Mouse (Mus musculus) forebrain, embryonic 11.5 days (tissue): ENCODE measurements around the gene Map1lc3b. TPM values are rescaled to one million over a fixed set of nuclear protein-coding genes. Genes with fewer than 3 reads are reported as not detected.

Source experiments
- ATAC-seq: fragments of 200-750 bp; cut with Nextera tagmentation; replicated peaks from 2 replicates; pipeline ENCODE4 v1.8.0; 2017; ENCODE audit warnings: moderate TSS enrichment; ENCODE audit not compliant: low FRiP score
- DNase-seq: peaks from one replicate; pipeline ENCODE4 v3.0.0-alpha.2; 2017; ENCODE audit warnings: low spot score
- H3K27ac ChIP-seq: fragments of 300-500 bp; sonication (generic); 2 replicates; pipeline ENCODE4 v1.5.1; 2014; ENCODE audit warnings: low read depth, low read length
- H3K27me3 ChIP-seq: fragments of 300-500 bp; sonication (generic); 2 replicates; pipeline ENCODE4 v1.6.1; 2014; ENCODE audit warnings: mild to moderate bottlenecking, low read length, mixed read lengths; ENCODE audit not compliant: control insufficient read depth, insufficient read depth
- H3K36me3 ChIP-seq: fragments of 300-500 bp; sonication (generic); 2 replicates; pipeline ENCODE4 v1.6.1; 2014; ENCODE audit warnings: mild to moderate bottlenecking, low read length, moderate library complexity, mixed read lengths; ENCODE audit not compliant: control insufficient read depth, insufficient read depth
- H3K4me1 ChIP-seq: fragments of 300-500 bp; sonication (generic); replicated peaks from 2 replicates; pipeline ENCODE4 v1.6.1; 2014; ENCODE audit warnings: low read length, mixed read lengths; ENCODE audit not compliant: control insufficient read depth, insufficient read depth
- H3K4me2 ChIP-seq: fragments of 300-500 bp; sonication (generic); 2 replicates; pipeline ENCODE4 v1.6.1; 2014; ENCODE audit warnings: low read depth, mild to moderate bottlenecking, low read length, moderate library complexity, mixed read lengths; ENCODE audit not compliant: severe bottlenecking
- H3K4me3 ChIP-seq: fragments of 300-500 bp; sonication (generic); 2 replicates; pipeline ENCODE4 v1.5.1; 2014; ENCODE audit warnings: low read depth, low read length
- H3K9ac ChIP-seq: fragments of 300-500 bp; sonication (generic); 2 replicates; pipeline ENCODE4 v1.6.1; 2014; ENCODE audit warnings: low read length
- H3K9me3 ChIP-seq: fragments of 300-500 bp; sonication (generic); 2 replicates; pipeline ENCODE4 v1.6.1; 2016; ENCODE audit warnings: low read length, mixed read lengths; ENCODE audit not compliant: control insufficient read depth
- WGBS: fragments of 180-500 bp; shearing (Covaris S2); extraction: QIAGEN DNeasy Blood & Tissue Kit; methylation state at CpG from one replicate; pipeline ENCODE4 v1.1.7; 2014; 5-methylcytosine and 5-hydroxymethylcytosine counted together
- polyA plus RNA-seq: library from polyadenylated mRNA; unstranded; fragments of >200 nt; fragmentation: Nextera tagmentation; extraction: Ambion mirVana; gene quantifications from 2 replicates; pipeline ENCODE4 v1.2.1, GENCODE M21; 2014

The Map1lc3b gene
- polyA plus RNA-seq, 1 experiment from 2014 or later = 217 TPM

DNA sequence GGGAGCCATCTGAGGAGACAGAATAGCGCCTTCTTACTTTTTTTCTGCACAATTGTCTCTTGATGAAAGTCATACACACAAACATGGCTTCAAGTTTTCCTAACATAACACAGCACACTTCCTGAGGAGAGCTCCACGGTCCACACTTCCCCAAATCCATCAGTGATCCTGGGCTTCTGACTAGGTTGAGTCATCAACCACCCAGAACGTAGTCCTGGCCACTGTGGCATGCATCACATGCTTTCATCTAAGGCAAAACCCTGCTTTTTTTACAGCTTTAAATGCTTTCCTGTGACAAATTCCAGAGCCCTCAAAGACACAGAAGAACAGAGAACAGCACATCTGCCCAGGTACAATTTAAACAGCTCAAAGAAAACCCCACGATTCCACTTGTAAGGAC lies 38.5 kb downstream of the Map1lc3b start:
- Histone ChIP-seq H3K4me2 (no peak overlapping the region), H3K9ac (no peak overlapping the region), H3K36me3 (peaks cover 3% of the 10 kb centered on the region; the same call in 1 of the 2 replicates), H3K9me3 (no peaks in the 10 kb centered on the region), H3K4me1 (0 out of 2 replicates have a peak, but pooled peaks cover 2% of the 10 kb centered on the region), H3K27ac (no peak overlapping the region), H3K4me3 (no peak overlapping the region), H3K27me3 (no peaks in the 10 kb centered on the region)
- ATAC-seq = no peak
- DNase-seq = no peak
- 95% methylated on average over 4 of the region's 4 CpGs for WGBS

DNA sequence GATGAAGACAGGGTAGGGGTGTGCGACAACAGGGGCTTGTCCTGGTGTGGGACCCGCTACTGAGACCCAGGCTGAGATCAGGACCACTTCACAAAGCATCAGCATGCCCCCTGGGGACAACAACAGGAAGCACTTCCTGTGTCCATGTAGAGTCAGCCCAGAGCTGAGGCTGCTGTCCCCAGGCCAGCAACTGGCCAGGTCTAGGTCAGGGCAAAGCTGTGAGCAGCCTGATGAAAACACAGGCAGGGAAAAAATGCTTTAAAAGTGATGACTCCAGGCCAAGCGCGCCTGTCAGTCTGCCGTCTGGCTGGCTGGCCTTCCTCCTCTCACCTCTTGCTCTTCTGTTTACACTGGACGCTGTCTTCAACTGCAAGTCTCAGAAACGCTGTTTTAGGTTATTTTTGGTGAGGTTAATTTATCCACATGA lies 41.5 kb downstream of the Map1lc3b start:
- Histone ChIP-seq H3K27ac (no peak overlapping the region), H3K36me3 (peaks cover 3% of the 10 kb centered on the region; the same call in 1 of the 2 replicates), H3K9ac (no peak overlapping the region), H3K4me3 (no peak overlapping the region), H3K27me3 (no peaks in the 10 kb centered on the region), H3K9me3 (no peaks in the 10 kb centered on the region), H3K4me2 (no peak overlapping the region), H3K4me1 (no peaks in the 10 kb centered on the region)
- WGBS = 81% methylated on average over 7 of the region's 7 CpGs
- no peak for ATAC-seq
- DNase-seq = no peak

DNA sequence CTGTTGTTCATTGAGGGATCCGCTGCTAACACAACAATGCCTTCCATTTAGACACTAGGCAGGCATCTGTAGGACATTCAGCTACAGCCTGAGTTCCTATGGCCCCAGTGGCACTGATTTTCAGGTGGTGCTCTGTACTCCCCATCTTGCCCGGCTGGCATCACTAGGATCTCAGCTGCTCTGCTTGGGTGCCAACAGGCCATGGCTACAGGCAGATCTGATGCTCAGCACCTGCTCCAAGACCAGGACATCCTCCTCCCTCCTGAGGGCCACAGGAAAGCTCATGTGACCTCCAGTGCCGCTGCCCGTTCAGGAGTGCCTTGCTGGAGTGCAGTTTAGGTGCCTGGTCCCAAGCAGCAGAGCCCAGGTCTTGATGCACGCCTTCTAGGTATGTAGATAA lies 42.2 kb downstream of the Map1lc3b start:
- H3K27me3 ChIP-seq = no peaks in the 10 kb centered on the region
- no peak overlapping the region for H3K4me3 ChIP-seq
- ATAC-seq = no peak
- H3K36me3 ChIP-seq = peaks cover 3% of the 10 kb centered on the region; the same call in 1 of the 2 replicates
- no peaks in the 10 kb centered on the region for H3K4me1 ChIP-seq
- no peak overlapping the region for H3K9ac ChIP-seq
- WGBS = 77% methylated on average over 5 of the region's 5 CpGs
- no peak for DNase-seq
- no peak overlapping the region for H3K27ac ChIP-seq
- no peak overlapping the region for H3K4me2 ChIP-seq
- no peaks in the 10 kb centered on the region for H3K9me3 ChIP-seq

GRCm38 (mm10) chr8:121635534-121635933 lies 45.4 kb downstream of the Map1lc3b start:
- H3K4me2 ChIP-seq = no peak overlapping the region
- H3K4me3 ChIP-seq = no peak overlapping the region
- H3K9ac ChIP-seq = no peak overlapping the region
- H3K4me1 ChIP-seq = no peaks in the 10 kb centered on the region
- H3K9me3 ChIP-seq = no peaks in the 10 kb centered on the region
- H3K27me3 ChIP-seq = no peaks in the 10 kb centered on the region
- WGBS = 93% methylated on average over 6 of the region's 6 CpGs
- DNase-seq (no peak), ATAC-seq (no peak)
- H3K36me3 ChIP-seq = no peaks in the 10 kb centered on the region; the same call in 1 of the 2 replicates
- no peak overlapping the region for H3K27ac ChIP-seq

DNA sequence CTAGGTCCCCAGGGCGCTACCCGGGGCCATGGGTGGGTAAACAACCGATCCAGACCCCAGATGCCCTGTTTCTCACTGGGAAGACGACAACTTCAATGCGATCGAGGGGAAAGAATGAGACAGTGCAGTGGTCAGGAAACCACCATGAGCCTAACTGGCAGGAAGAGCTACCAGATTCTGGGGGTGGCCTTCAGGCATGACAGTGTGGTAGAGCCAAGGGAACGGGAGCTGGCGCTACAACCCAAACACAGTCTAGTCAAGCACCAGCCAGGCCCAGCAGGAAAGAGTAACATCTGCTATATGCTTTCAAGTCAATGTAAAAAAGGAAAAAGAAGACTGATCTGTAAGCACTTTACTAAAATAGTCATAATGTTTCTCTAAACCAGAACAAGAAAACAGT lies 46.0 kb downstream of the Map1lc3b start:
- DNase-seq (no peak), ATAC-seq (no peak)
- Histone ChIP-seq H3K4me2 (no peak overlapping the region), H3K9ac (no peak overlapping the region), H3K27me3 (no peaks in the 10 kb centered on the region), H3K4me1 (no peaks in the 10 kb centered on the region), H3K4me3 (no peak overlapping the region), H3K9me3 (no peaks in the 10 kb centered on the region), H3K36me3 (no peaks in the 10 kb centered on the region; the same call in 1 of the 2 replicates), H3K27ac (no peak overlapping the region)
- 93% methylated on average over 8 of the region's 8 CpGs for WGBS

DNA sequence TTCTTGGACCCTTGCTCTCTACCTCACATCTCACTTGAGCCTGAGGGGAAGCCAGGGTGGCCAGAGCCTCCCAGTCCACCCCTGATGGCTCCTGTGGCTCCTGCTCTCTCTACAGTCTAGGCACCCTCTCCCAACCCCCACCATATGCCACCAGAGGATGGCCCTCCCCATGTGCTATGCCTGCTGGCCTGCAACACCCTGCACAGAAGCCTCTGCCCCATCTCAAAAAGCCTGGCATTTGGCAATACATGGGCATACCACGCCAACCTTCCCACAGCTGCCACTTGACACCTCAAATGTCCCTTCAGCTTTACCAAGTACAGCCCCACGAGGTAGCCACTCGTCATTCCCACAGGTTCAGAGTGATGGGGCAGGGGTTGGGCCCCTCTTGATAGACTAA lies 52.6 kb downstream of the Map1lc3b start:
- Histone ChIP-seq H3K27ac (no peak overlapping the region), H3K9me3 (no peaks in the 10 kb centered on the region), H3K4me2 (no peak overlapping the region)

GRCm38 (mm10) chr8:121643384-121643783 lies 53.2 kb downstream of the Map1lc3b start:
- no peak for ATAC-seq
- Histone ChIP-seq H3K27me3 (no peaks in the 10 kb centered on the region), H3K36me3 (no peaks in the 10 kb centered on the region; the same call in 1 of the 2 replicates), H3K4me2 (no peak overlapping the region), H3K9me3 (no peaks in the 10 kb centered on the region), H3K4me3 (no peak overlapping the region), H3K4me1 (peaks cover 2% of the 10 kb centered on the region; the same call in 1 of the 2 replicates), H3K27ac (no peak overlapping the region), H3K9ac (no peak overlapping the region)
- no peak for DNase-seq
- WGBS = 69% methylated on average over 11 of the region's 11 CpGs

More for the DNA sequence above, 52.6 kb downstream of the Map1lc3b start:
- Histone ChIP-seq H3K36me3 (no peaks in the 10 kb centered on the region; the same call in 1 of the 2 replicates), H3K4me1 (no peaks in the 10 kb centered on the region; the same call in 1 of the 2 replicates), H3K9ac (no peak overlapping the region), H3K4me3 (no peak overlapping the region), H3K27me3 (no peaks in the 10 kb centered on the region)
- ATAC-seq (no peak), DNase-seq (no peak)
- WGBS = 87% methylated on average over 3 of the region's 3 CpGs

DNA sequence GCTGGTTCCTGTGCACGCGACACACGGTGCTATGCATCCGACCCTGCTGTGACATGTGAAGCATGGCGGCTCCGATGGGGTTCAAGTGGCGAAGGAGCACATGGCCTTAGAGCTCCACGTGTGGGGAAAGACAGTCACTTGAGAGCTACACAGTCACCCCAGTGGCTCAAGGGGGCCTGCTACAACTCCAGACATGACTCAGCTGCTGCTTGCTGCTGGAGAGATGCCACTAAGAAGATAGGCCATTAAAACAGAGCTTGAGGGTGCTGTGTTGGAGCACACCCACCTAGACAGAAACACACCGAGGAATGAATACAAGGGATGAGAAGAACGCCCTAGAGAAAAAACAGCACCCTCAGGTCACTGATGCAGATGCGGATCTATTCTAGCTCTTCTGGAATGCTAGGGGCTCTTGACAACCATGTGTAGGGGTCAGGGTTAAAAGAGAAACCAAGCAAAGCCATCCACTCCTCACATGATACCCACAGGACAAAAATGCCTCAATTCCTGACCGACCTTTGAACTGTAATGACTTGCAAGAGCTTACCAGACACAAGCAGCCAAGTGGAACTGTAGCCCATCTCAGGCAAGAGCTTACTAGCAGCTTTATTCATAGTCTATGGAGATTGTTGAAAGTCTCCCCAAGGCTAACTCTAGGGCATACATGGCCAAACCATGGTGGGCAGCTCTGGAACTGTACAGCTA lies 57.5 kb downstream of the Map1lc3b start:
- H3K27ac ChIP-seq = no peak overlapping the region
- WGBS = 93% methylated on average over 12 of the region's 12 CpGs
- no peaks in the 10 kb centered on the region for H3K9me3 ChIP-seq
- ATAC-seq = no peak
- H3K4me1 ChIP-seq = peaks cover 26% of the 10 kb centered on the region
- H3K9ac ChIP-seq = no peak overlapping the region
- H3K4me3 ChIP-seq = no peak overlapping the region
- H3K27me3 ChIP-seq = no peaks in the 10 kb centered on the region
- DNase-seq = no peak
- no peaks in the 10 kb centered on the region; the same call in 1 of the 2 replicates for H3K36me3 ChIP-seq
- no peak overlapping the region for H3K4me2 ChIP-seq
